Mouse (Mus musculus) fibroblast of lung, adult 2 months (primary cell): ENCODE data around the gene Eif4a1.
A peak's percentile ranks its signal among the peaks of the same experiment; 100 is the strongest.
"Not testable (repeated sequence)": the region's sequence is repeated elsewhere in the genome, so short reads cannot be mapped to it uniquely, and the experiment has no call there.

ENCODE experiments used
- DNase-seq: peaks from one replicate; pipeline ENCODE4 v3.0.0-alpha.2; 2011; ENCODE audit warnings: low read depth

Gene Eif4a1

DNA sequence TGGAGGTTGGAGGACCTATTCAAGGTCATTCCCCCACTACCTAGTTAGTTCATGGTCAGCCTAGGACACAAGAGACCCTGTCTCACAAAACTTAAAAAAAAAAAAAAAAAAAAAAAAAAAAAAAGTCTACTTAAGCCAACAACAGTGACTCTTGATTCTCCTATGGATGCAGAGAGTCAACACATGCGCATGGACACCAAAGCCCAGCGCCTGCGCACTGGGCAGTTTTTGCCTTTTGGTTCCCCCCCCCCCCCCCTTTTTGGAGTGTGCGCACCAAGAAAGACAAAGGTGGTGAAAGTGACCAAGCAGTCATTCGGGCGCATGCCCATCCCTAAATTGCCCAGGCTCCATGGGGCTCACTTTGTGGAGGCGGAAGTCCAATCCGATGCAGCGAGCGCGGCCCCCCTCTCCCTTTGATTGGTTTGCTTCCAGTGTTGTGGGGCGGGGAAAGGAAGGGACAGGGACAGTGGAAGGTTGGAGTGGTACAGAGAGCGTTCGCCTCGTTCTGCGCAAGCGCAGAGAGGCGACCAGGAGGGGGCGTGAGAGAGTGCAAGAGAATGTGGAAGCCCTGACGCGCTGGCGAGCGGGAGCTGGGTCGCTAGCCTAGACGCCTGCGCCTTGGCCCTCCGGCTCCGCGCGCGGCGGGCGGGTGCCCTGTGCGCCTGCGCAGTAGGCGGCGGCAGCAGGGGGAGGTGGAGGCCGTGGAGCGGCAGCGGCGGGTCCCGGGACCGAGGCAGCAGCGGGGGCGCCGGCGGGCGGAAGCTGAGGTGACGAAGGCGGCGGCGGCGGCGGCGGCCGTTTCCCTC is 39.7 kb downstream of the Eif4a1 start, which contains the start of gene Fxr2:
Fxr2 (plus strand) TSS at position 707 of the 806 bp plus-strand sequence.
- DNase-seq, result peak; percentile 100

DNA sequence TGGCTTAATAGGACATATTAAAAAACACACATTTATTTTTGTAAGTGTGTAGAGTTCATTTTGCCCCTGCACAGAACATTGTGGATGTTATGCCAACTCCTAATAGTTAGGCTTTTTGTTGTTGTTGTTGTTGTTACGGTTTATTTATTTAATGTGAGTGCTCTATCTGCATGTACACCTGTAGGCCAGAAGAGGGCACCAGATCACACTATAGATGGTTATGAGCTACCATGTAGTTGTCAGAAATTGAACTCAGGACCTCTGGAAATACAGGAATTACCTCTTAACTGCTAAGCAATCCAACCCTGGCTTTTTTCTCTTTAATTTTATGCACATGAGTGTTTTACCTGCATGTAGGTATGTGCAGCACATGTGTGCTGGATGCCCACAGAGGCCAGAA is 42.4 kb downstream of the Eif4a1 start:
- no peak for DNase-seq

DNA sequence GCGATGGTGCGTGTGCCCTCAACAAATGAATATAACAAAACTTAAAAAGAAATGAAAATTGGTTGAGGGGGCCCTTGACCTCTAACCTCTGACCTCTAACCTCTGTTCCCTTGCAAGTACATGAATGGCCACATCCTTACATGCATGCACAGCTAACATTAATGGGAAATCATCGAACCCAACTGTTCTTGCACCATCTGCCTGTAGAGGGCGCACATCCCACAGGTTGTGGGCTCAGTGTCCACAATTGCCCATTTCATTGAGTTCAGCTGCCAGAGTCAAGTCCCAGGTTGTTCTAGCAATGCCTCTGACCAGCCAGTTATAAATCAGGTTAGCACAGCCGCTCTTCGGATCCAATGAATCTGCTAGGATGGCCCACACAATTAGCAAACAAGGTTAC is 43.9 kb downstream of the Eif4a1 start:
- peak; percentile 44 for DNase-seq

DNA sequence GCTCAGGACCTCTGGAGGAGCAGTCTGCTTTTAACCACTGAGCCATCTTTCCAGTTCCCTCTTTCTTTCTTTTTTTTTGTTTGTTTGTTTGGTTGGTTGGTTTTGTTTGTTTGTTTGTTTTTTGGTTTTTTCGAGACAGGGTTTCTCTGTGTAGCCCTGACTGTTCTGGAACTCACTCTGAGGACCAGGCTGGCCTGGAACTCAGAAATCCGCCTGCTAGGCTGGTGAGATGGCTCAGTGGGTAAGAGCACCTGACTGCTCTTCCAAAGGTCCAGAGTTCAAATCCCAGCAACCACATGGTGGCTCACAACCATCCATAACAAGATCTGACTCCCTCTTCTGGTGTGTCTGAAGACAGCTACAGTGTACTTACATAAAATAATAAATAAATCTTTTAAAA is 47.9 kb downstream of the Eif4a1 start:
- not testable (repeated sequence) for DNase-seq

DNA sequence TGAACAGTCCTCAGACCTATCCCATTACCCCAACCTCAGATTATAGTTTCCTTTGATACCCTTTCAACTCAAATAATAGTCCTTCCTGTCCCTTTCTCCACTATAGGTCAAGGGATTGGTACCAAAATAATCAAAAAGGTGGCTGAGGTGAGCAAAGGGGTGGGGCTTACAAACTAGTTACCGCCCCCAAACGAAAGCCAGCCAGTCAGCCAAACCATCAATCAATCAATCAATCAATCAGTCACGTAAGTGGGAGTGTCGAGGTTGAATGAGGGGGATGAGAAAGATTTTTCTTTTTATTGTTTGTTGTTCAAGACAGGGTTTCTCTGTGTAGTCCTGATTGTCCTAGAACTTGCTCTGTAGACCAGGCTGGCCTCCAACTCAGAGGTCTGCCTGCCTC is 49.2 kb downstream of the Eif4a1 start:
- DNase-seq, result no peak

DNA sequence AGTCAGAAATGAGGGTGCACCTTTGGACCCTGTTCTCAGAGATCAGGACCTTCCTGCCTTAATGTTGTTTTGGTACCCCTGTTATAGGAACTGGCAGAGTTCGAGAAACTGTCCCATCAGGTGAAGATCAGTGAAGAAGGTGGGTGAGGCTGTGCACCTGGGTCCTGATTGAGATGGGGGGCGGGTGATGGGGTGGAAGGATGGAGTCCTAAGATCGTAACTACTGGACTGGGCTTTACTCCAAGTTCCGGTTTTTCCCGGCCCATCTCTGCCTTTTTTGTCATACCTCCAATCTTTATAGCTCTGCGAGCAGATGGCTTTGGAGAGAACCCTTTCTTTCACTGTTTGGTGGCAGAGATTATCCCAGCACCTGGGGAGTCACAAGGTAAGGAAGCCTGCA is 49.8 kb downstream of the Eif4a1 start:
- no peak for DNase-seq

DNA sequence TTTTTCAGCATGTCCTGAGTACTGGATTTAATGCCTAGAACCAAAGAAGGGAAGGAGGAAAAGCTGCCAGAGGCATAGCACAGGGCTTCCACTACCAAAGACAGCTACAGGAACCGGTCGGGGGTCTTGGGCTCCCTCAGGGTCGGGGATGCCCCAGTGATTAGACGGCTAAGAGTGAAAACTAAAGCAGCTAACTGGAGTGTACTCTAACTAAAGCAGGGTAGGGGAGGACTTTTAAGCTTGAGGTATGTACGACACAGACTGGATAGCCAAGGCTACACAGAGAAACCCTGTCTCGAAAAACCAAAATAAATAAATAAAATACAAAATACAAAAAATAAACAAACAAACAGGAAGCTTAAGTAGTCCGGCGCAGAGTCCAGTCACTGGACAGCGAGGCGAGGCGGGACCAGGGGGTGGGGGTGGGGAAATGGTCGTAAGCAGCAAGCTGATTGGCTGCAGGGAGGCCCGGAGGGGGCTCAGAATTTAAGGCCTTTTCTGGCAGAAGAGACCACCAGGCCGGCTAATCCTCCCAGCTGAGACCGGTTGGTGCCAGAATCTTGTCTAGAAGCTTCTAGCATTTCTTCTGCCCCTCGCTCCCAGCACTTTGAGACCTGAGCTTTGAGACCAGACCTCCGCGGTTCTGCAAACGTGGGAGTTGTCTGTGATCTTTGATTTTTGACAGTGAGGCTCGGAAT is 50.5 kb downstream of the Eif4a1 start, which contains the start of gene Sat2:
Sat2 (plus strand) TSS at position 454 of the 698 bp plus-strand sequence.
- no peak for DNase-seq

DNA sequence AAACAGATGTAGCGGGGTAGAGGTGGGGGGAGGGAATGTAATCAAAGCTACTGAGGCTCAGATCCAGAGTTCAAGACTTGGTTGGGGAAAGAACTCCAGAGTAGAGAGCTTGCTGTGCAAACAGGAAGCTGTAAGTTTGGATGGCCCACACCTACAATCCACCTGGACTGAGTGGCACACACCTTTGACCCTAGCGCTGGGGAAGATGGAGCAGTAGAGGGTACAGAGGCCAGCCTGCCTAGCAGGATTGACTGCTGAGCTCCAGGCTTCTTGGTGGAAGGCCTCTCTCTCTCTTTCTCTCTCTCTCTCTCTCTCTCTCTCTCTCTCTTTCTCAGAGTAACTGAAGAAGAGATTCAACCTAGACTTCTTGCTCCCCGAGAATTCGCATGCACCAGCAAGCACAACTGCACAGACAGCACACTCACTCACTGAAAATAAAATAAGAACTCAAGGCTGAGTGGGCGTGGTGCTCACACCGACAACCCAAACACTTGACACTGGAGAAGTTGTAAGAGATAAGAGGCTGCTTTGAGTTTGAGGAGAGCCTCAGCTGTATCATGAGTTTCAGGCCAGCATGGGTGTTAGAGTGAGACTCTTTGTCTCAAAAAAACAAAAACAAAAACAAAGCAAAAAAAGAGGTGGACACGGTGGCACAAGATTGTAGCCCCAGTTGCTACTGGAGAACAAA is 51.7 kb downstream of the Eif4a1 start:
- no peak for DNase-seq

DNA sequence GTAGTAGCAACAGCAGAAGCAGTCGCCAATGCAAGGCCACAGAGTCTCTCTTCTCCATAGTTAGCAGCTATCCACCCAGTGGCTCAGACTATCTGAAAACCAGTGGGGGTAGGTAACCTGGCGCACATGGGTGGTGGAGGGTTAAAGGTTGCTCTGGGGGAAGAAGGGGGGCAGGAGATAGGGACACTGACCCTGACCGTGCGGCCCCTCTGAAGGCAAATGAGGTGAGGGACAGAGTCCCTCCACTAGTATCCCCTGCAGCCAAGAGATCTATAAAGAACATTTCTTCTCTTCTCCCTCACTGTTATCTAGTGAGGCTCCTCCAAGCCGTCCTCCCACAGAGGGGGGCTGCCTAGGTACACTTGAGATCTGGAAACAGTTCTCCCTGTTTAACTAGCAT is 54.4 kb downstream of the Eif4a1 start, which contains the start of gene Shbg:
Shbg (minus strand) TSS at position 101 of the 400 bp plus-strand sequence.
- DNase-seq, result no peak
